Mouse (Mus musculus) ES-Bruce4 (cell line): Measurements from ENCODE around the gene Cers6.

Experiments used
- CTCF ChIP-seq: IDR thresholded peaks from one replicate; pipeline ENCODE4 v1.8.1; 2011; ENCODE audit warnings: low read depth, low read length
- EP300 ChIP-seq: IDR thresholded peaks from 2 replicates; pipeline ENCODE4 v1.6.1; 2011; ENCODE audit warnings: low read depth, low read length; ENCODE audit not compliant: insufficient read depth
- POLR2A ChIP-seq: IDR thresholded peaks from one replicate; pipeline ENCODE4 v1.8.1; 2011; ENCODE audit warnings: low read length; ENCODE audit not compliant: insufficient read depth

DNA sequence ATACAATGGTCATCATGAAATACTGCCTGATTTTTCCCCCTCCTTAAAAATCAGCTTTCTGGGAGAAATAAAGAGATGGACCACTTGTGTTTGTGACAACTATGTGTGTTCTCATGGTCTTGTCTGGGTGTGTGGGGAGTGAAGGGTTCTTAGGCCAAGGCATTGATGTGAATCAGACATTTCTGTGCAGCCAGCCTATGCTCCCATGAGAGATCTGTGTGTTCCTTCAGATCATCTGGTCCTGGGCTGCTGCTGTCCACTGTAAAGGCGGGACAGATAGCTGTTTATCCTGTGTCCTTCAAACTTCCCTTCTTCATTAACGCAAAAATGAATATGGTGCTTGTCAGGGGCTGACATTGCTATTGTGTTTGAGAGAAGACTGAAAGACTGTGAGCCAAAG is 150.6 kb downstream of the Cers6 start:
- TF ChIP-seq POLR2A (no peak), CTCF (no peak), EP300 (no peak)
